Mouse (Mus musculus) olfactory bulb, adult 2 months (tissue): ENCODE data around the gene Nhsl1.

Experiments
- CTCF ChIP-seq: fragments of 200-500 bp; IDR thresholded peaks from 2 replicates; pipeline ENCODE4 v1.5.1; 2012; ENCODE audit warnings: low read depth, mild to moderate bottlenecking, low read length, moderate library complexity; ENCODE audit not compliant: insufficient read depth
- POLR2A ChIP-seq: fragments of 200-500 bp; IDR thresholded peaks from 2 replicates; pipeline ENCODE4 v1.6.1; 2012; ENCODE audit warnings: mild to moderate bottlenecking, low read depth, low read length, moderate library complexity; ENCODE audit not compliant: insufficient read depth

GRCm38 (mm10) chr10:18276090-18276734 lies 42.6 kb upstream of the Nhsl1 start:
- TF ChIP-seq CTCF = no peak
- TF ChIP-seq POLR2A = no peak
